Mouse (Mus musculus) ES-Bruce4 (cell line): ENCODE measurements around the gene Arhgap17. TPM values are rescaled to one million over a fixed set of nuclear protein-coding genes. Genes with fewer than 3 reads are reported as not detected.
A peak's percentile ranks its signal among the peaks of the same experiment; 100 is the strongest.

Experiments used
- H3K27ac ChIP-seq: 2 replicates; pipeline ENCODE4 v1.5.1; 2012; ENCODE audit warnings: low read length, inconsistent platforms; ENCODE audit not compliant: insufficient read depth
- H3K27me3 ChIP-seq: 2 replicates; pipeline ENCODE4 v1.6.1; 2012; ENCODE audit warnings: mild to moderate bottlenecking, low read length, inconsistent platforms; ENCODE audit not compliant: control insufficient read depth, poor library complexity, insufficient read depth, severe bottlenecking
- H3K36me3 ChIP-seq: 2 replicates; pipeline ENCODE4 v1.6.1; 2012; ENCODE audit warnings: inconsistent platforms, mild to moderate bottlenecking, low read length, moderate library complexity; ENCODE audit not compliant: control insufficient read depth, poor library complexity, insufficient read depth, severe bottlenecking
- H3K4me1 ChIP-seq: one replicate; pipeline ENCODE4 v1.8.1; 2011; ENCODE audit warnings: low read length; ENCODE audit not compliant: control insufficient read depth, insufficient read depth
- H3K4me3 ChIP-seq: 2 replicates; pipeline ENCODE4 v1.5.1; 2011; ENCODE audit warnings: low read depth, mild to moderate bottlenecking, low read length
- H3K9ac ChIP-seq: 2 replicates; pipeline ENCODE4 v1.6.1; 2012; ENCODE audit warnings: low read depth, mild to moderate bottlenecking, inconsistent platforms; ENCODE audit not compliant: poor library complexity, severe bottlenecking
- H3K9me3 ChIP-seq: replicated peaks from 2 replicates; pipeline ENCODE4 v1.6.1; 2012; ENCODE audit warnings: mild to moderate bottlenecking, low read length, inconsistent platforms; ENCODE audit not compliant: control insufficient read depth, poor library complexity, insufficient read depth, severe bottlenecking
- CTCF ChIP-seq: IDR thresholded peaks from one replicate; pipeline ENCODE4 v1.8.1; 2011; ENCODE audit warnings: low read depth, low read length
- EP300 ChIP-seq: IDR thresholded peaks from 2 replicates; pipeline ENCODE4 v1.6.1; 2011; ENCODE audit warnings: low read depth, low read length; ENCODE audit not compliant: insufficient read depth
- POLR2A ChIP-seq: IDR thresholded peaks from one replicate; pipeline ENCODE4 v1.8.1; 2011; ENCODE audit warnings: low read length; ENCODE audit not compliant: insufficient read depth
- polyA plus RNA-seq: library from polyadenylated mRNA; stranded (reverse); fragments of >200 nt; gene quantifications from 2 replicates; pipeline ENCODE4 v1.2.4, GENCODE M21; 2011; ENCODE audit warnings: low read depth; ENCODE audit not compliant: missing spikeins, insufficient read depth, insufficient read length

The Arhgap17 gene
- polyA plus RNA-seq, 1 experiment = 38.2 TPM

DNA sequence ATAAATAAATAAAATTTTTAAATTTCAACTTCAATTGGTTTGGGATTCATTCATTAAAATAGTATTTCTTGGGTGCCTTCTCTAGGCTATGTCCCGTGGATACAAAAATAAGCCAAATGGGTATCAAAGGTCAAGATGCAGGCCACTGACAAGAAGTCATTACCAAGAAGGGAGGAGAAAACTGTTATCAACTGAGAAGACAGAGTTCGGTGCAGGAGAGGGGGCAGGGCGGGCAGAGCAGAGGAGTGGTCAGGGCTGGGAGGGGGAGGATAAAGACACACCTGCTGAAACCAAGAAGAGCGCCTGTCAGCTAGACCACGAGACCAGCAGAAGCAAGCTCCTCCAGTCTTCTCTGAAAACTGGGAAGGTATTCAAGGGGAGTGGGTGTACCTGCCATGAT is 15.8 kb downstream of the Arhgap17 start:
- Histone ChIP-seq H3K27me3 (no peaks in the 10 kb centered on the region), H3K4me3 (no peak overlapping the region), H3K4me1 (peaks cover 3% of the 10 kb centered on the region), H3K27ac (no peak overlapping the region), H3K9me3 (no peaks in the 10 kb centered on the region), H3K36me3 (no peaks in the 10 kb centered on the region), H3K9ac (no peak overlapping the region)
- TF ChIP-seq CTCF (no peak), POLR2A (no peak), EP300 (no peak)

DNA sequence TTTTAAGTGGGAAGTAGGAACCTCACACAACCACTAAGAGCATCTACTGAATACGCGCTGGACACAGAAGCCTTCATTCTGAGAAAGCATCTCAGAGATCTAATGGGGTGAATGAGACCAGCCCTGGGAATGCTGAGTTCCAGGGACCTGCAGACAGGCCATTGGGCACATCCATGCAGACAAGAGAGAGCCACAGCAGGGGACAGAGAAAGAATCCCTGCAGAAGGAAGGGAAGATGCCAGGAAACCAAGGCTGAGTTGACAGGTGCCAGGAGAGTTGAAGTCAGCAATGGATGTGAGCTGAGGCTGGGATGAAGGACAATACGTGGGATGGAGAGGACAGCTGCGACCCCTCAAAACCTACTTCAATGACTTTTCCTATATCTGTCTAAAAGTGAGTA is 16.6 kb downstream of the Arhgap17 start:
- Histone ChIP-seq H3K4me1 (peaks cover 3% of the 10 kb centered on the region), H3K4me3 (no peak overlapping the region), H3K9me3 (no peaks in the 10 kb centered on the region), H3K36me3 (no peaks in the 10 kb centered on the region), H3K9ac (no peak overlapping the region), H3K27ac (no peak overlapping the region), H3K27me3 (no peaks in the 10 kb centered on the region)
- TF ChIP-seq POLR2A (no peak), CTCF (no peak), EP300 (no peak)

DNA sequence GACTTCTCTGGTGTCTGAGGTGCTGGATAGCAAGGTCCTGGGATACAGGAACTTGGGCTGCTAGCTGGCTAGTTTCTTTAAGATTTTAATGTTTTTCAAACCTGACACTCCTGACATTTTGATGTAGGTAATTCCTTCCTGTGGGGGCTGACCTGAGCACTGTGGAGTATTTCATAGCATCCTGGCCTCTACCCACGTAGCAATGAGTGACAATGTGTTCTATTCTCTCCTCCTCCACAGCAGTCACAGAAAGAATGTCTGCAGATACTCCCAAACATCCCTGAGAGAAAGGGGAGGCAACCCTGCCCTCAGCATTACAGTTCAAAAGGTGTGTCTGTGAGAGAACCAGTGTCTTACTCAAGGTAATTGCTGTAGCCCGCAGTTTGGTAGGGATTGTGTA is 19.5 kb downstream of the Arhgap17 start:
- Histone ChIP-seq H3K4me3 (no peak overlapping the region), H3K36me3 (no peaks in the 10 kb centered on the region), H3K9me3 (no peaks in the 10 kb centered on the region), H3K4me1 (peaks cover 6% of the 10 kb centered on the region), H3K27me3 (no peaks in the 10 kb centered on the region), H3K27ac (no peak overlapping the region), H3K9ac (no peak overlapping the region)
- TF ChIP-seq CTCF (no peak), POLR2A (no peak), EP300 (no peak)

DNA sequence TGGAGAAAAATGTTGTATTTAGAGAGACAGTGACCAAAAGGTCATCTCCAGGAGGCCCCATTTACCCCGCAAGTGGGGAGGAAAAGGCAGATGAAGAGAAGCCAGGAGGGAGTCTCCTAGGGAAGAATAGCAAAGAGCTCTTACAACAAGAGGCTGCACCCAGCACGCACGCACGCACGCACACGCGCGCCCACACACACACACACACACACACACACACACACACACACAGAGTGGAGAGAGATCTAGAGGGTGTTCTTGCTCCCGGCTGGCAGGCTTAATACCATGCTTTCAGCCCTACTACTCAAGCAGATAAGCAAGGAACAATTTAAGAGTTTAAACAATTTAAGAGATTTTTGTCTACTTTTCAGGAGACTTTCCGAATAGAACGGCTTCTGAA is 19.9 kb downstream of the Arhgap17 start:
- TF ChIP-seq EP300 (no peak), CTCF (no peak), POLR2A (no peak)
- no peaks in the 10 kb centered on the region for H3K9me3 ChIP-seq
- H3K27me3 ChIP-seq = no peaks in the 10 kb centered on the region
- H3K4me3 ChIP-seq = no peak overlapping the region
- no peak overlapping the region for H3K9ac ChIP-seq
- no peaks in the 10 kb centered on the region for H3K36me3 ChIP-seq
- peaks cover 7% of the 10 kb centered on the region for H3K4me1 ChIP-seq
- H3K27ac ChIP-seq = no peak overlapping the region

DNA sequence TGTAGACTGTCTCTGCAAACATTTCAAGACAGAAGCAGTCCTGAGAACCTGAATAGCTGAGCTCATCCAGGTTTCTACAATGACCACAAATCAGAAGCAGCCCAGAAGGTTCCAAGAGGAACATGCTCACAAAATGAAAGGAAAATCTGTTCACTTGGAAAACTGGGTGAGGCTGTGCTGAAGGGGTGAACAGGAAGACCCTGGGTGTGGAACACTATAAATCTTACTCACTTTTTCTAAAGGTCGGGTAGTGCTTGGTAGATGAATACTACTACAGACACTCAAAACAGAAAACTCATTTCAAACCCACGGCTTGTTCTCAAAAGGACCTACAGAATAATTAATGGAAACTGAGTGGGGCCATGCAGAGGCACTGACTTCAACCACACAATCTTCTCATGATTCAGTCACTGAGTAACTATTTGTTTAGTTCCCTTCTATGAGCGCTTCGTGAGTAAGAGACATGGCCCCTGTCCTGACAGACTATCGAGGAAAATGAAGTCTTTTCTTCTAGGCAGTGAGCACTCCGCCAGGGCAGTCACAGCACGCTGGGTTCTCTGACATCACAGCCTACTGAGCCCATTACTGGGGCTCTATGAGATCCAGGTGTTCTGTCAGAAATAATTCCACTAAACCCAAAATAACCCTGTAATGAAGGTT is 23.0 kb downstream of the Arhgap17 start:
- Histone ChIP-seq H3K4me3 (no peak overlapping the region), H3K9me3 (no peaks in the 10 kb centered on the region), H3K27me3 (no peaks in the 10 kb centered on the region), H3K36me3 (no peaks in the 10 kb centered on the region), H3K27ac (no peak overlapping the region), H3K4me1 (peaks cover 10% of the 10 kb centered on the region), H3K9ac (no peak overlapping the region)
- no peak for TF ChIP-seq POLR2A
- TF ChIP-seq CTCF = no peak
- no peak for TF ChIP-seq EP300

DNA sequence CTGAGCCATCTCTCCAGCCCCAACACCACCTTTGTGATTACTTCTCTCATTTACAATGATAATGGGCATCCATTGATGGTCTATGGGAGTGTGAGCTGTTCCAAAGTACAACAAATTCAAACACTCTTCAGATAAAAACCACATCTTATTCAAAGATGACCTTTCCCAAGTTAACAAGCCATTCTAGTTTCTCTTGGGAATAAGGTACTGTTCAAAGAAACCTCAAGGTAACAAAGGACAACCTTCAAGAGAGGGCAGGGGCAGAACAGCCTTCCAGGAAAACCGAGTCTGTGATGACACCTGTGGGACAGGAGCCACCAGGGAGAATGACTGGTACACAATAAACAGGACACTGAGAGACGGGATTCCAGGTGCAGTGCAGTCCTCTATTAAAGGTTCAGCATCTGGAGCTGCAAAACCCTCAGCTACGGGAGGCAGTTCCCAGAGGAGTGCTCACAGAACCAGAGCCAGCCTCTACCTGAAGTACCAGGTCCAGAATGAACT is 24.6 kb downstream of the Arhgap17 start:
- no peak overlapping the region for H3K4me3 ChIP-seq
- no peaks in the 10 kb centered on the region for H3K36me3 ChIP-seq
- H3K27ac ChIP-seq = peak overlapping the region; percentile 73
- peaks cover 10% of the 10 kb centered on the region for H3K4me1 ChIP-seq
- no peaks in the 10 kb centered on the region for H3K27me3 ChIP-seq
- TF ChIP-seq CTCF (no peak), POLR2A (no peak), EP300 (peak; percentile 80; the same call in 1 of the 2 replicates)
- no peak overlapping the region for H3K9ac ChIP-seq
- H3K9me3 ChIP-seq = no peaks in the 10 kb centered on the region
